Mouse (Mus musculus): ENCODE measurements around the gene Zfp365. TPM values are rescaled to one million over a fixed set of nuclear protein-coding genes. Genes with fewer than 3 reads are reported as not detected.

The Zfp365 gene
- 0.53 and 1.4 TPM in 2 replicates for polyA plus RNA-seq (2014; fragmentation: Nextera tagmentation; extraction: Ambion mirVana)

GRCm38 (mm10) chr10:67912337-67912776 lies at the start of gene Zfp365:
Gene Zfp365 (minus strand): TSS chr10:67912662.
- Histone ChIP-seq H3K4me3 (ENCODE audit: low read depth, low read length) (peak within 1 kb of the TSS; percentile 62), H3K4me2 (ENCODE audit: low read depth) (peak within 1 kb of the TSS; percentile 96), H3K27ac (ENCODE audit: low read depth, low read length) (no peak within 1 kb of the TSS), H3K4me1 (ENCODE audit: control insufficient read depth, insufficient read depth, low read length) (no peaks in the 10 kb centered on the region), H3K36me3 (ENCODE audit: control insufficient read depth, insufficient read depth, low read length) (no peaks in the 10 kb centered on the region), H3K9ac (ENCODE audit: low read length) (peak within 1 kb of the TSS; percentile 63), H3K27me3 (ENCODE audit: control insufficient read depth, insufficient read depth, low read length) (no peaks in the 10 kb centered on the region), H3K9me3 (ENCODE audit: control insufficient read depth, low read length) (no peaks in the 10 kb centered on the region)
- WGBS: 1% methylated on average over 39 of the region's 43 CpGs
- ATAC-seq (ENCODE audit: insufficient read depth, low FRiP score, low TSS enrichment): peak; percentile 84
- peak; percentile 80 for DNase-seq (ENCODE audit: low spot score)

GRCm38 (mm10) chr10:67959982-67960381 lies 47.5 kb upstream of the Zfp365 start:
- Histone ChIP-seq H3K4me3 (ENCODE audit: low read depth, low read length) (no peak overlapping the region), H3K36me3 (ENCODE audit: control insufficient read depth, insufficient read depth, low read length) (no peaks in the 10 kb centered on the region), H3K4me2 (ENCODE audit: low read depth) (no peak overlapping the region), H3K9ac (ENCODE audit: low read length) (no peak overlapping the region), H3K27ac (ENCODE audit: low read depth, low read length) (no peak overlapping the region), H3K9me3 (ENCODE audit: control insufficient read depth, low read length) (no peaks in the 10 kb centered on the region), H3K27me3 (ENCODE audit: control insufficient read depth, insufficient read depth, low read length) (no peaks in the 10 kb centered on the region), H3K4me1 (ENCODE audit: control insufficient read depth, insufficient read depth, low read length) (no peaks in the 10 kb centered on the region)
- WGBS: 64% methylated on average over 3 of the region's 3 CpGs
- ATAC-seq (ENCODE audit: insufficient read depth, low FRiP score, low TSS enrichment) (no peak), DNase-seq (ENCODE audit: low spot score) (no peak)

GRCm38 (mm10) chr10:67955982-67956381 lies 43.5 kb upstream of the Zfp365 start:
- H3K36me3 ChIP-seq (ENCODE audit: control insufficient read depth, insufficient read depth, low read length): no peaks in the 10 kb centered on the region
- H3K27me3 ChIP-seq (ENCODE audit: control insufficient read depth, insufficient read depth, low read length): no peaks in the 10 kb centered on the region
- no peak overlapping the region for H3K9ac ChIP-seq (ENCODE audit: low read length)
- no peaks in the 10 kb centered on the region for H3K4me1 ChIP-seq (ENCODE audit: control insufficient read depth, insufficient read depth, low read length)
- no peak overlapping the region for H3K4me2 ChIP-seq (ENCODE audit: low read depth)
- ATAC-seq (ENCODE audit: insufficient read depth, low FRiP score, low TSS enrichment) (no peak), DNase-seq (ENCODE audit: low spot score) (no peak)
- H3K9me3 ChIP-seq (ENCODE audit: control insufficient read depth, low read length): no peaks in the 10 kb centered on the region
- H3K4me3 ChIP-seq (ENCODE audit: low read depth, low read length): no peak overlapping the region
- WGBS: 89% methylated on average over 2 of the region's 2 CpGs
- no peak overlapping the region for H3K27ac ChIP-seq (ENCODE audit: low read depth, low read length)

GRCm38 (mm10) chr10:67951690-67952089 lies 39.2 kb upstream of the Zfp365 start:
- Histone ChIP-seq H3K27ac (ENCODE audit: low read depth, low read length) (no peak overlapping the region), H3K27me3 (ENCODE audit: control insufficient read depth, insufficient read depth, low read length) (no peaks in the 10 kb centered on the region), H3K9ac (ENCODE audit: low read length) (no peak overlapping the region), H3K9me3 (ENCODE audit: control insufficient read depth, low read length) (no peaks in the 10 kb centered on the region), H3K4me1 (ENCODE audit: control insufficient read depth, insufficient read depth, low read length) (no peaks in the 10 kb centered on the region), H3K4me2 (ENCODE audit: low read depth) (no peak overlapping the region), H3K36me3 (ENCODE audit: control insufficient read depth, insufficient read depth, low read length) (no peaks in the 10 kb centered on the region), H3K4me3 (ENCODE audit: low read depth, low read length) (no peak overlapping the region)
- ATAC-seq (ENCODE audit: insufficient read depth, low FRiP score, low TSS enrichment): no peak
- no peak for DNase-seq (ENCODE audit: low spot score)
- WGBS: 82% methylated on average over 4 of the region's 4 CpGs

DNA sequence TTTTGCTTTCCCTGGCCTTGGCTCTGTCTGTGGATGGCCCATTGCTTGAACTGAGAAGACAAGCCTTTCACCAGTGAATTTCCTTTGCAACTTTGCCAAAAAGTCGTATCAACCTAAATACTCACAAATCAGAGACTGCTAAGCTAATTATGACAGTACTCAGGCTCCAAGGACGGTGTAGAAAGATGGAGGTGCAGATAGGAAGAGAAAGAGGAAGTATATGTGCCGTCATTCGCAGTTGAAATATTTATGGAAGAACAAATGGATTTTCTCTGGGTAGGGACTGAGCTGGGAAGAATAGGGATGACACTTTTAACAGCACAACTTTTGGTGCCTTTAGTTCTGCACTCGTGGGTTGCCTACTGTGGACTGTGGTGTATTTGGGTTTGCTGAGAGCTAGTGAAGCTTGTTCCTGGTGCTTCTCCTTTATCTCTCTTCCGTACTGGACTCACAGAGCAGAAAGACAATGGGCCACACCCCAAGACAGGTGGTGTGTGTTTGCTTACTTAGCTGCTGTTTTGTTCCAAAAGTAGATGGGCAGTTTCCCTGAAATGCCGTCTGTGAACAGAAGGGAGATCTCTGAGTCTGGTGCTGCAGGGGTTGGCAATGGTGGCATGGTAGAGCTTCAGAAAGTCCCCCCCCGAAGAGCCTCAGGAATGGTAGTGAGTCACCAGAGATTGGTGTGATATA lies 37.7 kb upstream of the Zfp365 start:
- WGBS: 83% methylated on average over 8 of the region's 8 CpGs
- H3K9me3 ChIP-seq (ENCODE audit: control insufficient read depth, low read length): no peaks in the 10 kb centered on the region
- no peak overlapping the region for H3K9ac ChIP-seq (ENCODE audit: low read length)
- no peak overlapping the region for H3K4me3 ChIP-seq (ENCODE audit: low read depth, low read length)
- no peaks in the 10 kb centered on the region for H3K27me3 ChIP-seq (ENCODE audit: control insufficient read depth, insufficient read depth, low read length)
- H3K4me1 ChIP-seq (ENCODE audit: control insufficient read depth, insufficient read depth, low read length): no peaks in the 10 kb centered on the region
- no peak overlapping the region for H3K4me2 ChIP-seq (ENCODE audit: low read depth)
- no peak for DNase-seq (ENCODE audit: low spot score)
- H3K27ac ChIP-seq (ENCODE audit: low read depth, low read length): no peak overlapping the region
- H3K36me3 ChIP-seq (ENCODE audit: control insufficient read depth, insufficient read depth, low read length): no peaks in the 10 kb centered on the region
- no peak for ATAC-seq (ENCODE audit: insufficient read depth, low FRiP score, low TSS enrichment)

GRCm38 (mm10) chr10:67943513-67943912 lies 31.1 kb upstream of the Zfp365 start:
- H3K4me2 ChIP-seq (ENCODE audit: low read depth): no peak overlapping the region
- H3K27ac ChIP-seq (ENCODE audit: low read depth, low read length): no peak overlapping the region
- no peak overlapping the region for H3K9ac ChIP-seq (ENCODE audit: low read length)
- H3K36me3 ChIP-seq (ENCODE audit: control insufficient read depth, insufficient read depth, low read length): no peaks in the 10 kb centered on the region
- H3K4me1 ChIP-seq (ENCODE audit: control insufficient read depth, insufficient read depth, low read length): no peaks in the 10 kb centered on the region
- H3K9me3 ChIP-seq (ENCODE audit: control insufficient read depth, low read length): no peaks in the 10 kb centered on the region
- no peak overlapping the region for H3K4me3 ChIP-seq (ENCODE audit: low read depth, low read length)
- H3K27me3 ChIP-seq (ENCODE audit: control insufficient read depth, insufficient read depth, low read length): no peaks in the 10 kb centered on the region
- ATAC-seq (ENCODE audit: insufficient read depth, low FRiP score, low TSS enrichment): no peak
- no peak for DNase-seq (ENCODE audit: low spot score)
- 80% methylated on average over 4 of the region's 4 CpGs for WGBS

- DNase-seq (ENCODE audit: low spot score) (no peak), ATAC-seq (ENCODE audit: insufficient read depth, low FRiP score, low TSS enrichment) (no peak)
- no peak overlapping the region for H3K27ac ChIP-seq (ENCODE audit: low read depth, low read length)
- no peak overlapping the region for H3K9ac ChIP-seq (ENCODE audit: low read length)
- H3K9me3 ChIP-seq (ENCODE audit: control insufficient read depth, low read length): no peaks in the 10 kb centered on the region
- no peaks in the 10 kb centered on the region for H3K4me1 ChIP-seq (ENCODE audit: control insufficient read depth, insufficient read depth, low read length)
- H3K36me3 ChIP-seq (ENCODE audit: control insufficient read depth, insufficient read depth, low read length): no peaks in the 10 kb centered on the region
- no peaks in the 10 kb centered on the region for H3K27me3 ChIP-seq (ENCODE audit: control insufficient read depth, insufficient read depth, low read length)
- 75% methylated on average over 12 of the region's 12 CpGs for WGBS
- no peak overlapping the region for H3K4me2 ChIP-seq (ENCODE audit: low read depth)
- H3K4me3 ChIP-seq (ENCODE audit: low read depth, low read length): no peak overlapping the region
These were observed 27.1 kb upstream of the Zfp365 start for GRCm38 (mm10) chr10:67939546-67939945.

- Histone ChIP-seq H3K4me1 (ENCODE audit: control insufficient read depth, insufficient read depth, low read length) (no peaks in the 10 kb centered on the region), H3K4me2 (ENCODE audit: low read depth) (no peak overlapping the region), H3K9me3 (ENCODE audit: control insufficient read depth, low read length) (no peaks in the 10 kb centered on the region), H3K36me3 (ENCODE audit: control insufficient read depth, insufficient read depth, low read length) (no peaks in the 10 kb centered on the region), H3K4me3 (ENCODE audit: low read depth, low read length) (no peak overlapping the region), H3K27me3 (ENCODE audit: control insufficient read depth, insufficient read depth, low read length) (no peaks in the 10 kb centered on the region), H3K27ac (ENCODE audit: low read depth, low read length) (no peak overlapping the region), H3K9ac (ENCODE audit: low read length) (no peak overlapping the region)
- DNase-seq (ENCODE audit: low spot score) (no peak), ATAC-seq (ENCODE audit: insufficient read depth, low FRiP score, low TSS enrichment) (no peak)
- WGBS: 91% methylated on average over 5 of the region's 5 CpGs
These were observed 25.3 kb upstream of the Zfp365 start for GRCm38 (mm10) chr10:67937775-67938174.

GRCm38 (mm10) chr10:67936944-67937343 lies 24.5 kb upstream of the Zfp365 start:
- Histone ChIP-seq H3K4me2 (ENCODE audit: low read depth) (no peak overlapping the region), H3K9me3 (ENCODE audit: control insufficient read depth, low read length) (no peaks in the 10 kb centered on the region), H3K27ac (ENCODE audit: low read depth, low read length) (no peak overlapping the region), H3K36me3 (ENCODE audit: control insufficient read depth, insufficient read depth, low read length) (no peaks in the 10 kb centered on the region), H3K9ac (ENCODE audit: low read length) (no peak overlapping the region), H3K4me1 (ENCODE audit: control insufficient read depth, insufficient read depth, low read length) (no peaks in the 10 kb centered on the region), H3K4me3 (ENCODE audit: low read depth, low read length) (no peak overlapping the region), H3K27me3 (ENCODE audit: control insufficient read depth, insufficient read depth, low read length) (no peaks in the 10 kb centered on the region)
- ATAC-seq (ENCODE audit: insufficient read depth, low FRiP score, low TSS enrichment) (no peak), DNase-seq (ENCODE audit: low spot score) (no peak)
- WGBS: 82% methylated on average over 4 of the region's 4 CpGs

Data from neural tube, embryonic 11.5 days (tissue).